Mouse (Mus musculus) layer of hippocampus, adult 2 months (tissue): ENCODE data around the gene Sntg2. TPM values are rescaled to one million over a fixed set of nuclear protein-coding genes. Genes with fewer than 3 reads are reported as not detected.
A peak's percentile ranks its signal among the peaks of the same experiment; 100 is the strongest.

Experiments used
- DNase-seq, 2 experiments: peaks; one replicate each; pipeline ENCODE4 v3.0.0; 2022; ENCODE audit warnings: low spot score in 2 of 2
- H3K27ac ChIP-seq: fragments of 200-600 bp; 2 replicates; pipeline ENCODE4 v1.8.1; 2022
- H3K4me3 ChIP-seq: fragments of 200-600 bp; 2 replicates; pipeline ENCODE4 v1.8.1; 2022; ENCODE audit warnings: mild to moderate bottlenecking
- CTCF ChIP-seq: fragments of 200-600 bp; conservative IDR thresholded peaks from 2 replicates; pipeline ENCODE4 v1.8.1; 2022; ENCODE audit warnings: antibody characterized with exemption, mild to moderate bottlenecking, moderate library complexity
- total RNA-seq, 2 experiments: library from RNA; stranded (reverse); gene quantifications; 2 replicates each; pipeline ENCODE4 v1.2.3; 2021

The Sntg2 gene
- total RNA-seq, 2 experiments from 2014 or later, result 5.0 to 5.8 TPM

DNA sequence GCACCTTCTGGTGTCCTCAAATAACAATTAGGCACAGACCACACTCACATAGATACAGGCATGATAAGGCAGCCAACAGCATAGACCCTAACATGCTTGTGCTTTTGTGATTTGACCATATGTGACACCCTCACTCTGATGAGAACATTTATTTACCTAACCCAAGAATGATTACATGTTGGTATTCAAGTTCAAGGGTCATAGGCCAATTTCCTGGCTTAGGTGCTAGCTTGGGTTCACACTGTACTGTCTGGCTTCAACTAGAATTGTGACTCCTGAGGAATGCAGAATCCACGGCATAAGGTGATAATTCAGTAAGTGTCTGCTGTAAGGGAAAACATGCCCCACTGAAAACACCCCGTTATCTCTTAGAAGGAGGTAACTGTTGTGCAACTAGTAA, 158.4 kb downstream of the Sntg2 start:
- no peak for TF ChIP-seq CTCF

DNA sequence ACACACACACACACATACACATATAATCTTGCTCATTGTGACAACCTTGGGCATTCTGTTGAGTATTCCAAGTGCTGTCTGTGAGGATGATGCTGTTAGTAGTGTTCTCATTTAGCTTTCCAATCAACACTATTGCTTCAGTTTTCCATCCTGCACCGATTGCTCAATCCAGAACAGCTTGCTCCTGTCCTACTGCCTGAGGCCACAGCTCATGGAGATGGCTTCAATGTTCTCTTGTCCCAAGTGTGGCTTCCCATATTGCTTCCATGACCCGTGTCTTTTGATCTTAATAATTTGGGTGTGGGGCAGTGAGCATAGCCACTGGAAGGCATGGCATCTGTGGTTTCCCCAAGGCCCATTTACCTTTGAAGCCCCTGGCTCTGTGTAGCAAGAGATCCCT, 162.8 kb downstream of the Sntg2 start:
- no peak for TF ChIP-seq CTCF
- no peak overlapping the region for H3K27ac ChIP-seq
- no peak overlapping the region for H3K4me3 ChIP-seq
- DNase-seq, result no peak

More for the DNA sequence above, 158.4 kb downstream of the Sntg2 start:
- DNase-seq, result no peak
- H3K4me3 ChIP-seq, result no peak overlapping the region
- H3K27ac ChIP-seq, result no peak overlapping the region

DNA sequence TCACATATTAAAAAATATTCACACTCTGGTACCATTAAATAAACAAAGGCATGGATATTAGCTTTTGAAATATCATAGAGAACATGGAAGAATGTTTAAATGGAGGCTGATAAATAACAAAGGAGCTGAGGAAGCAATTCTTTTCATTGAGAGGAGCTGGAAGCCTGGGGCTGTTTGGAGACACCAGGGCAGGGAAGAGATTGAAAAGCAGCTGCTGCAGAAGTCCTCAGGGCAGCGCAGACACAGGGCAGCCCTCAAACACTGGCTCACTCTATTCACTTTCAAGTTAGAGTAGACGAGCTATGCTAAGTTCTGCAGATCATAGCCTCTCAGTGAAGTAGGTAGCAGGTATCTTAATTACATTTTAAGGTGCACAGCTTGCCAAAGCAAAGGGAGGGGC, 164.6 kb downstream of the Sntg2 start:
- no peak for DNase-seq
- no peak for TF ChIP-seq CTCF
- no peak overlapping the region for H3K4me3 ChIP-seq
- peak overlapping the region; percentile 61 for H3K27ac ChIP-seq

DNA sequence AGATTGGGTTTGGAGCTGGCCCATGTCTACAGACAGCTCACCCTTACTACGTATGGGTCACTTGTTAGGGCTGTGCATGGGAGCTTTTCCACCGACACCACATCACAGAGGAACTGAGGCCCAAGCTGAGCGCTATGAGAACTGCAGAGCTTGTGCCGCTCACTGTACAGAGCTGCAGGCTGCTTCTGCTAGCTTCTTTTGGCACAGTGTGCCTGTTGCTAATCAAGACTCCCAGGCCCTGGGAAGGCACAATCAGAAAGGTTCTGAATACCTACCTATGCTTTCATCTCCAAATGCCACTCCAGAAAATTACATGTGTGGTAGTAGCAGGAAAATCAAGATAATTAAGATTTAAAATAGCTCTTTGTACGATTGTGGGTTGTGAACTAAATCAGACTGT, 165.1 kb downstream of the Sntg2 start:
- no peak for DNase-seq
- Histone ChIP-seq H3K27ac (peak overlapping the region; percentile 61), H3K4me3 (no peak overlapping the region)
- no peak for TF ChIP-seq CTCF

DNA sequence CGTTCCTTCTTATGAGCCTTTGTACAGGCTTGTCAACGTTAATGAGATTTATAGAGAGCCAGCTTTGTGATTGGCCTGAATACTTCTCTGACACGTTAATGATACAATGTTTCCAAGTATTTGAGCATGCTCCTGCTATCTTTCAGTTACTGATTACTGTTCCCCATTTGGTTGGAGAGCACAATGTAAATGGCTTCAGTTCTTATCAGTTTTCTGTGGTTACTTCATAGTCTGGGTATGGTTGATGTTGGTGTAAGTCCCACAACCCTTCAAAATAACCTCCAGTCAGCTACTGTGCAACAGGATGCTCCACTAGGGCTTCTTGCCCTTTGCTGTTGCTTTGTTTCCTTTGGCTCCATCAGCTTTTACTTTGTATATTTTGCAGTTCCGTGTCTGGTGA, 168.7 kb downstream of the Sntg2 start:
- no peak for DNase-seq
- H3K27ac ChIP-seq, result no peak overlapping the region
- H3K4me3 ChIP-seq, result no peak overlapping the region
- TF ChIP-seq CTCF, result no peak

DNA sequence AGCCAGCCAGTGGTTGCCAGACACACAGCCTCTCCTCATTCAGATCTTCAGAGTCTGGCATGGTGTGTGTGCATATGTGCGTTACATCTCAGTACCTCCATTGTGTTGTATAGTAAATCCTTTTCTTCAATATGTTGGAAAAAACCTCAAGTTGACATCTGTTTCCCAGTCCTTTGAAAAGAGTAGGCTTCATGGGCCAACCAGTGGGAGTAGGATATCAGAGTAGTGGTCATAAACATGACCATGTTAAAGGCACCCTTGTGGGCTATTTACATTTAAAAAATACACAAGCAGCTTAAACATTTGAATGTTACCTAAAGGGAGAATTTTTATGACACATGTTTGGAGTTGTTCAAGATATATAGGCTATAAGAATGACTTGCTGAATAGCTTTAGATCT, 170.4 kb downstream of the Sntg2 start:
- TF ChIP-seq CTCF, result no peak
- no peak for DNase-seq
- Histone ChIP-seq H3K27ac (no peak overlapping the region), H3K4me3 (no peak overlapping the region)

DNA sequence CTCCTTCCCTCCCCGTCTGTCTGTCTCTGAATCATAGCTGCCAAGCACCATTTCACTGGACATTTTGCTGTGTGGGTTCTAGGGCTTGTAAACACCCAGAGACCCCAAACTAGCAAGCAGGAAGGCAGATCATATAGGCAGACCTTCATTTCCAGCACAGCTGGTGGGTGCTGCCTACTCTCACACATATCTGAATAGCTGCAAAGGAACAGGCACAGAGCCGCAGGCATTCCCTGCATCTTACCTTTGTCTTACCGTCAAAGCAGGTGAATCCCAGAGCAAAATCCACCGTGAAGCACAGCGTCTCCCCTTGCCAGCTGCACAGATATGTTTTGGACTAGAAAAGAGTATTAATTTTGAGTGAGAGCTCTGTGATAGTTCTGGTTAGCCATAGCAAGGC, 172.1 kb downstream of the Sntg2 start:
- DNase-seq, result no peak
- no peak for TF ChIP-seq CTCF
- peak overlapping the region; percentile 32; the same call in 1 of the 2 replicates for H3K27ac ChIP-seq
- H3K4me3 ChIP-seq, result no peak overlapping the region

DNA sequence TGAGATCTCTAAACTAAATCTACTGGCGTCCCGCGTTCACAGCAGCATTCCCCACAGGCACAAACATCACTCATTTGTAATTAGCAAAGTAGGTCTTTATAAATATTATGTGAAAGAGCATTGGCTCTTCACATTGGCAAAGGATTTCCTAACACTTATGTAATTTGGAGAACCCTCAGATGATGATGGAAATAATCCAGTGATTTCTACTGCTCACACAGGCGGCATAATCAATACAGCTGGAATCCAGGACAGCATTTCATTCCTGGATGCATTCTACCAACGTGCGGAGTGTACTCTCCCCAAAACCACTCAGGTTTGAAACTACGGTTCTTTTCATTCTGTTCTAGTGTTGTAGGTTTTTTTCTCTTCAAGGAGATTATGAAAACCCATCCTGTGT, 172.6 kb downstream of the Sntg2 start:
- no peak for DNase-seq
- TF ChIP-seq CTCF, result no peak
- peak overlapping the region; percentile 32; the same call in 1 of the 2 replicates for H3K27ac ChIP-seq
- no peak overlapping the region for H3K4me3 ChIP-seq

DNA sequence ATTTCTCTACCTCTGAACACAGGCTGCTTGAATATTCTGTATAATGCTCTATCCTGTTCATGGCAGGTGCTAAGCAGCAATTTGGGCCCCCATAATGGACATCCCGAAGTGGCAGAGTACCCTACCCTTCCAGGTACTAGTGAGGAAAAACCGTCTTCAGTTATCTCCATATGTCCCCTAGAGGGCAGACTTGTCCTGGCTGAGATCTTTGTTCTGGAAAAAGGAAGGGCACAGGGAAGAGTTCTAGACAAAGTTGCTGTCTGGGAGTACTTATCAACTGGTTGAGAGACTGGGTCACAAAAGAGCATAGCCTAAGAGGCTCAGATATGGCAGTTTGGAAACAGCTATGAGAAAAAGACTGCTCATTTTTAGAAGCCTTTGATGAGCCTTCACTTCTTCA, 173.4 kb downstream of the Sntg2 start:
- peak; percentile 89 for TF ChIP-seq CTCF
- H3K4me3 ChIP-seq, result no peak overlapping the region
- DNase-seq, result peak; percentile 47 to 57
- no peak overlapping the region for H3K27ac ChIP-seq

DNA sequence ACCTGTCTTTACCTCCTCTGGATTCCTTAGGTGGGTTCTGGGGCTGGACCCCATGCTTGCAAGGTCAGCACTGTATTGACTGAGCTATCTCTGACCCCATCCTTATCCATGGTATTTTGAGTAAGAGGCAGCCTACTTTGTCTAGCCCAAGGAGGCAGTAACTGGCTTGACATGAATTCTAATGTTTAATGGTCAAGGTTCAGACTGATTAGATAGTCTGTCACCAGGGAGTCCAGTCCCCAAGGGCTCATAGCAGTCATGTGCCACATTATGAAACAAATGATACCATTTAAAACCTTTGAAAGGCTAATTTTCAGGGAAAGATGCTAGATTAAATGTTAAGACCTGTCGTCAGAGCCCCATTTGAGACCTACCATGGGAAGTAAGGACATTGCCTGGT, 174.9 kb downstream of the Sntg2 start:
- no peak for DNase-seq
- Histone ChIP-seq H3K4me3 (no peak overlapping the region), H3K27ac (no peak overlapping the region)
- TF ChIP-seq CTCF, result no peak

DNA sequence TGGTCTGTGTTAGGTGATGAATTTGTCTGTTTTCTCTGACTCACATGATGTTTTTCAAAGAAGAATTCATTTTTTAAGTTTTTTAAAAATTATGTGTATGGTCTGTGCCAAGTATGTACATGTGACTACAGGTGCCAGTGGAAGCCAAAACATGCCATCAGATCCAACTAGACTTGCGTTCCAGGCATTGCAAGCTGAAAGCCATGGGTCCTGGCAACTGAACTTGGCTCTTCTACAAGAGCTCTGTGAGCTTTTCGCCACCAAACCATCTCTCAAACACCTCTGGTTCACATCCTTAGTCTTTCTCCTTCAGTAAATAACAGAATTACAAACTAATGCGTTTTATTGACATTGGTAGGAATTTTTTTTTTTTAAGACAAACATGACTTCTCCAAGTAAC, 191.5 kb downstream of the Sntg2 start:
- H3K27ac ChIP-seq, result no peak overlapping the region
- DNase-seq, result no peak
- no peak for TF ChIP-seq CTCF
- no peak overlapping the region for H3K4me3 ChIP-seq

DNA sequence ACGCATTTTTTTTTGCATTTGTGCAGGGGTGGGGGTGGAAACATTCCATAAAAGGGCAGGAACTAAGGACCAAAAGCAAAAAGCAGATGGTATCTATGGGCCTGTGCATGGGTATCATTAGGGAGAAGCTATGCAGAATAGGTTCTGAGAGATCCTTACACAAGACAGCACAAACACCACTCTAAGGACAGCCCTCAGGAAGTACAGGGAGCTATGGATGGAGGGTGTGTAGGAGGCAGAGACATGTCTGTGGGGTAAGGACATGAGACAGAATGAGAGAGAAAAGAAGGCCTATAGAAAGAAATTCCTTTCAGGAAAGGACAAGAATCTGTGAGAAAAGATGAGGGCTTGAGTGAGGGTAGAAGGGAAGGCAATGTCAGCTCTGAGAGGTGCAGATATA, 193.6 kb downstream of the Sntg2 start:
- no peak for TF ChIP-seq CTCF
- DNase-seq, result no peak
- no peak overlapping the region for H3K27ac ChIP-seq
- H3K4me3 ChIP-seq, result no peak overlapping the region

DNA sequence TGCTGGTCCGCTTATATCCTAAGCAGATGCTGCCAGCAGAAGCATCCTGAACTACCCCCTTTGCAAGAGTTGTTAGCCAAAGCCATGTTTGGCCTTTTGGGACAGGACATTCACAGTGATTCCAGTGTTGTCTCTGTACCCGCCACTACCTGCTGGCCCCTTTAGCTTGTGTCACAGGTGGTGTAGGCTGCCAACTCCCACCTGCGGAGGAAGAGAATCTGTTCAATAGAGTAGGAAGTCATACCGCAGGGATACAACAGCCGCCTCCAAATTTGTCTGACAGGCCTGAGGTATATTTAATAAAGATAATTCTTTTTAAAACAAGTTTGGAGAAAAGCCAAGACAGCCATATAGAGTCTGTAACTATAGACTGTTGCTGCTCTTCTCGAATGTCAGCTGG, 195.2 kb downstream of the Sntg2 start:
- TF ChIP-seq CTCF, result no peak

DNA sequence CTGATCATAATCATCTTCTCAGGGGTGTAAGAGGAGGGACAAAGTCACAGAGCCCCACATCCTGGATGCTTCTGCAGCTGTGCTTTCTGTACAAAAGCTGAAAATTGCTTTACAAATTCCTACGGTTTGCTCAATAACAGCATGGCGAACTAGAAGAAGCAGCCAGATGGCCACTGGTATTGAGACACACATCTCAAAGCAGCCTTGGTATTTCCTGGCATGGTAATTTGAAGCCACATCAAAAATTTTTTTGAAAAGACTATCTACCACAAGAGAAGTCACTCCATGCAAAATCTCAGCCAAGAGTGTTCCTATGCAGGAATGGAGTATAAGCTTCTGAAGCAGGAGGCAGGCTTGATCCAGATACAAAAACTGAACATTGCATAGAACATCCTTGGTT, 195.6 kb downstream of the Sntg2 start:
- no peak for DNase-seq
- H3K4me3 ChIP-seq, result no peak overlapping the region
- TF ChIP-seq CTCF, result no peak

More for the DNA sequence above, 195.2 kb downstream of the Sntg2 start:
- no peak for DNase-seq
- no peak overlapping the region for H3K4me3 ChIP-seq
- H3K27ac ChIP-seq, result no peak overlapping the region

DNA sequence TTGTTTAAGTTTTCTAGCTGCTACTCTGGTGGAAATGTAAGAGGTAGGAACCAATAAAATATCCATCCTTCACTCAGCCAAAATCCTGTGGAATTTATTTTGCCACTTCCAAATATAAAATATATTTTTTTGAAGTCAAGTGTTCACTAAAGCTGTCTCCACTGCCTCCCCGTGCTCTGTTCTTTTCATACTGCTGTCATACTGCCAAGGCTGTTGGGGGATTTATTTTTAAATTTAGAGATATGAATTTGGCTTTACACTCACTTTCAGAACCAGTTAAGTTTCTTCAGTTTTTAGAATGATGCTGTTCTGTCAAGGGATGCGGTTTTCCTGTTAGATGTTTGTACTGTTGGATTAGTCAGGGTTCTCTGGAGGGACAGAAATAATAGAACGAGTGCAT, 204.7 kb downstream of the Sntg2 start:
- Histone ChIP-seq H3K27ac (peak overlapping the region; percentile 53; the same call in 1 of the 2 replicates), H3K4me3 (no peak overlapping the region)
- peak in 1 of 2 experiments; percentile 51 for DNase-seq
- no peak for TF ChIP-seq CTCF

More for the DNA sequence above, 195.6 kb downstream of the Sntg2 start:
- H3K27ac ChIP-seq, result no peak overlapping the region
